Mouse (Mus musculus): ENCODE results near the gene Olfr1314. TPM values are rescaled to one million over a fixed set of nuclear protein-coding genes. Genes with fewer than 3 reads are reported as not detected.

Olfr1314 gene
- not detected in 2 replicates for polyA plus RNA-seq (2016; fragmentation: Nextera tagmentation; extraction: Ambion mirVana)

DNA sequence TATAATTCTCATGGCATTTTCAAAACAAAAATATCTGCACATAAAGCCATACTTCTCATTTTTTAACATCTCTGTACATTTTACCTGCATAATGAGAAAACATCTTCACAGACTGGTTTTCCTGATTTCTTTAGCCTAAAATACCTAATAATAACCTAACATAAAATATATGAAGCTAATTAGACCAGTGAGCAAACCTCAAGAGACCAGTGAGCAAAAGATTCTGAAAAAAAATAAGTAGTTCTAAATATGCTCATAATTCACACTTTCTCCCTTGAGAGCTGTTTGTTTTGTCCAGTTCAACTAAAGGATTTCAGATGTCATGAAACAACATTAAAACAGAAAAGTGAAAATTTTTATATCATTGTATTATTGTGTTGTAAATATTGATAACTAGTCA lies at the start of gene Olfr1314:
TSS of gene Olfr1314 (minus strand) at position 101 of the 400 bp plus-strand sequence.
- no peak for DNase-seq (ENCODE audit: low spot score)
- H3K4me3 ChIP-seq = no peak within 1 kb of the TSS
- H3K27ac ChIP-seq = no peak within 1 kb of the TSS

DNA sequence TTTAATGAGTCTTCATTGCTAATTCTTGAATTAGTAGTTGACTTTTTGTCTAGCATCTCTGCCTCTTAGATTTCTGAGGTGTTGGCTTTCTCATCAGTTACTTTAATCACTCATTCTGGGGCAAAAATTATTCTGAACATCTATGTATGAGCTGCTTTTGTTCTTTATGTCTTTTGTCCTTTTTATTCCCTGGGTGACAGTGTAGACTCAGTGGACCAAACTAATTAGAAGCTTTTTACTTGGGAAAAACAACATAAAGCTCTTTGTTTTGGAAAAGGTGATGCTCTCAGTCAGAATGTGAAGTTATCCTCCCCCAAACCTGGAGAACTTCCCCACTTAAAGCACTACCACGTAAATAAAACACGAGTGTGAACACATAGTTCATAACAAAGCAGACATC lies 43.4 kb upstream of the Olfr1314 start, which contains the start of gene Olfr1317:
TSS of gene Olfr1317 (plus strand) at position 301 of the 400 bp plus-strand sequence.
- no peaks in the 10 kb centered on the region for H3K9me3 ChIP-seq
- no peaks in the 10 kb centered on the region for H3K36me3 ChIP-seq
- 68% methylated on average over 2 of the region's 2 CpGs for WGBS
- no peak within 1 kb of the TSS for H3K4me3 ChIP-seq
- H3K4me1 ChIP-seq = no peaks in the 10 kb centered on the region
- no peaks in the 10 kb centered on the region for H3K27me3 ChIP-seq (ENCODE audit: insufficient read depth, poor library complexity, severe bottlenecking)
- no peak for DNase-seq (ENCODE audit: low spot score)
- H3K27ac ChIP-seq = no peak within 1 kb of the TSS

More for the DNA sequence above, at the start of gene Olfr1314:
- Histone ChIP-seq H3K9me3 (no peaks in the 10 kb centered on the region), H3K36me3 (no peaks in the 10 kb centered on the region), H3K4me1 (no peaks in the 10 kb centered on the region), H3K27me3 (ENCODE audit: insufficient read depth, poor library complexity, severe bottlenecking) (no peaks in the 10 kb centered on the region)

DNA sequence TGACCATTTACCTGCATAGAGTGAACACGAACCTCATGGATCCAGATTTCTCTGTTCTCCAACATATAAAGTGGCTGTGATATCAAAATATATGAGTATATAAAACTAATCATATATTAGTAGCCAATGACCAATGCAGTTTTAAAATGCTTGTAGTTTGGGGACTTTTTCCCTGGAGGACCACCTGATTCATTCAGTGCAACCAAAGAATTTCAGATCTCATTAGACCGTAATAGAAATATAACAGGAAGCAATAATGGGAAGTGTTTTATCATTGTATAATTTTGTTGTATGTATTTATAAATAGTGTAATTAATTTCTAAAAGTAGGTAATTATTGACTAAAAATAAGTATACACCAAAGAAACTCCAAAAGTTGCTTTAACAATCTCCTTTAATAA lies 38.3 kb upstream of the Olfr1314 start, which contains the start of gene Olfr1316:
TSS of gene Olfr1316 (minus strand) at position 101 of the 400 bp plus-strand sequence.
- no peaks in the 10 kb centered on the region for H3K27me3 ChIP-seq (ENCODE audit: insufficient read depth, poor library complexity, severe bottlenecking)
- H3K27ac ChIP-seq = no peak within 1 kb of the TSS
- no peak for DNase-seq (ENCODE audit: low spot score)
- H3K36me3 ChIP-seq = no peaks in the 10 kb centered on the region
- no peaks in the 10 kb centered on the region for H3K9me3 ChIP-seq
- no peak within 1 kb of the TSS for H3K4me3 ChIP-seq
- H3K4me1 ChIP-seq = no peaks in the 10 kb centered on the region
- WGBS = 83% methylated on average over 2 of the region's 2 CpGs

DNA sequence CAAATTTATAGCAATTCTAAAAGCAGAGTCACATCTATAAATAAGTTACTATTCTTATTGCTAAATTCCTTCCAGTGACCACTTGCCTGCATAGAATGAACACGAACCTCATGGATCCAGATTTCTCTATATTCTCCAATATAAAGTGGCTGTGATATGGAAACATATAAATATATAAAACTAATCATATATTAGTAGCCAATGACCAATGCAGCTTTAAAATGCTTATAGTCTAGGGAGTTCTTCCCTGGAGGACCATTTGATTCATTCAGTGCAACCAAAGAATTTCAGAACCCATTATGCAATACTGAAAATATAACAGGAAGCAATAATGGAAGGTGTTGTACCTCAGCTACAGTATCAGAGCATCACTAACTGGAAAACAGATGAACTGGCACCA lies 18.8 kb upstream of the Olfr1314 start, which contains the start of gene Olfr1315-ps1:
TSS of gene Olfr1315-ps1 (minus strand) at position 101 of the 400 bp plus-strand sequence.
- H3K27ac ChIP-seq = no peak within 1 kb of the TSS
- H3K9me3 ChIP-seq = no peaks in the 10 kb centered on the region
- no peaks in the 10 kb centered on the region for H3K36me3 ChIP-seq
- no peak for DNase-seq (ENCODE audit: low spot score)
- H3K27me3 ChIP-seq (ENCODE audit: insufficient read depth, poor library complexity, severe bottlenecking) = no peaks in the 10 kb centered on the region
- no peak within 1 kb of the TSS for H3K4me3 ChIP-seq
- 65% methylated on average over 1 of the region's 1 CpGs for WGBS
- no peaks in the 10 kb centered on the region for H3K4me1 ChIP-seq

DNA sequence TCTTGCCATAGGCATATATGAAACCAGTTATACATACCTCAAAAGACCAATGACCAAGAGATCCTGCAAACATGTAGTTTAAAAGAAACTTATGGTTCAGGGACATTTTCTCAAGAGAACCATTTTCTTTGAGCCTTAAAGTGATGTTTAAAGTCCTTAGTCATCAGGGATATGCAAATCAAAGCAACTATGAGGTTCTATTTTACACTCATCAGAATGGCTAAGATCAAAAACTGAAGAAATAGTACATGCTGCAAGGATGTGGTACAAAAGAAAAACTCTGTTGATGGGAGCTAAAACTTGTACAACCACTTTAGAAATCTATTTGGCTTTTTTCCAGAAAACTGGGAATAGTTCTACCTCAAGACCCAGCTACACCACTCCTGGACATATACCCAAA lies 18.8 kb downstream of the Olfr1314 start, which contains the start of gene Olfr1313:
TSS of gene Olfr1313 (minus strand) at position 101 of the 400 bp plus-strand sequence.
- H3K27me3 ChIP-seq (ENCODE audit: insufficient read depth, poor library complexity, severe bottlenecking) = no peaks in the 10 kb centered on the region
- H3K27ac ChIP-seq = no peak within 1 kb of the TSS
- no peaks in the 10 kb centered on the region for H3K4me1 ChIP-seq
- H3K9me3 ChIP-seq = no peaks in the 10 kb centered on the region
- no peak within 1 kb of the TSS for H3K4me3 ChIP-seq
- no peaks in the 10 kb centered on the region for H3K36me3 ChIP-seq
- DNase-seq (ENCODE audit: low spot score) = no peak

DNA sequence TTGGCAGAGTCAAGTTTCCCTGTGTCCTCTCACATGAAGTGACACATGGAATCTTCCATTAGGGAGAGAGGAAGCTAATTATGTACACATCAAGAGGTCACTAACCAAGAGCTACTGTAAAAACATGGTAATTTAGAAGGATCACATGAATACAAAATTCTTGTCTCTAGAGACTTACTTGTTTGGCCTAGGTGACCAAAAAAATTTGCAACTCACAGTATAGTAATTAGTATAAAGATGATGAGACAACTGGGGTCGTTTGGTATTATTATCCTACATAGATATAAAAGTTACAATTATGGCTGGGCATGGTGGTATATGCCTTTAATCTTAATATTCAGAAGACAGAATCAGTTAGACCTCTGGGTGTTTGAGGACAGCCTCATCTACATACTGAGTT lies 46.4 kb downstream of the Olfr1314 start, which contains the start of gene Olfr1312:
TSS of gene Olfr1312 (minus strand) at position 101 of the 400 bp plus-strand sequence.
- Histone ChIP-seq H3K4me1 (no peaks in the 10 kb centered on the region), H3K27me3 (ENCODE audit: insufficient read depth, poor library complexity, severe bottlenecking) (no peaks in the 10 kb centered on the region), H3K27ac (no peak within 1 kb of the TSS), H3K9me3 (no peaks in the 10 kb centered on the region), H3K36me3 (no peaks in the 10 kb centered on the region), H3K4me3 (no peak within 1 kb of the TSS)
- no peak for DNase-seq (ENCODE audit: low spot score)
- 39% methylated on average over 1 of the region's 1 CpGs for WGBS

Other genes starting within 250 kb of the Olfr1314 start
- not detected in 2 replicates for gene Olfr1305, start 219.6 kb downstream of the Olfr1314 start, polyA plus RNA-seq (2016; fragmentation: Nextera tagmentation; extraction: Ambion mirVana)
- not detected in 2 replicates for gene Olfr1306, start 180.5 kb downstream of the Olfr1314 start, polyA plus RNA-seq (2016; fragmentation: Nextera tagmentation; extraction: Ambion mirVana)
- 0.01 TPM in 1 of 2 replicates, not detected in the other for gene Olfr1307, start 147.3 kb downstream of the Olfr1314 start, polyA plus RNA-seq (2016; fragmentation: Nextera tagmentation; extraction: Ambion mirVana)
- gene Olfr1308, start 131.8 kb downstream of the Olfr1314 start, polyA plus RNA-seq (2016; fragmentation: Nextera tagmentation; extraction: Ambion mirVana) = not detected in 2 replicates
- gene Olfr1309, start 106.5 kb downstream of the Olfr1314 start, polyA plus RNA-seq (2016; fragmentation: Nextera tagmentation; extraction: Ambion mirVana) = not detected in 2 replicates
- gene Olfr1310, start 84.1 kb downstream of the Olfr1314 start, polyA plus RNA-seq (2016; fragmentation: Nextera tagmentation; extraction: Ambion mirVana) = not detected in 2 replicates
- gene Olfr1311, start 72.4 kb downstream of the Olfr1314 start, polyA plus RNA-seq (2016; fragmentation: Nextera tagmentation; extraction: Ambion mirVana) = not detected in 2 replicates
- not detected in 2 replicates for gene Olfr1312, start 46.5 kb downstream of the Olfr1314 start, polyA plus RNA-seq (2016; fragmentation: Nextera tagmentation; extraction: Ambion mirVana)
- not detected in 2 replicates for gene Olfr1313, start 18.9 kb downstream of the Olfr1314 start, polyA plus RNA-seq (2016; fragmentation: Nextera tagmentation; extraction: Ambion mirVana)
- not detected in 2 replicates for gene Olfr1315-ps1, start 18.7 kb upstream of the Olfr1314 start, polyA plus RNA-seq (2016; fragmentation: Nextera tagmentation; extraction: Ambion mirVana)
- gene Olfr1316, start 38.2 kb upstream of the Olfr1314 start, polyA plus RNA-seq (2016; fragmentation: Nextera tagmentation; extraction: Ambion mirVana) = not detected in 2 replicates
- not detected in 2 replicates for gene Olfr1317, start 43.5 kb upstream of the Olfr1314 start, polyA plus RNA-seq (2016; fragmentation: Nextera tagmentation; extraction: Ambion mirVana)
- gene Olfr1318, start 57.4 kb upstream of the Olfr1314 start, polyA plus RNA-seq (2016; fragmentation: Nextera tagmentation; extraction: Ambion mirVana) = not detected in 2 replicates
- gene Lpcat4, start 142.7 kb upstream of the Olfr1314 start, polyA plus RNA-seq (2016; fragmentation: Nextera tagmentation; extraction: Ambion mirVana) = 22.0 and 23.0 TPM in 2 replicates
- gene Nutm1, start 162.5 kb upstream of the Olfr1314 start, polyA plus RNA-seq (2016; fragmentation: Nextera tagmentation; extraction: Ambion mirVana) = 0.04 and 0.07 TPM in 2 replicates
- gene Nop10, start 165.1 kb upstream of the Olfr1314 start, polyA plus RNA-seq (2016; fragmentation: Nextera tagmentation; extraction: Ambion mirVana) = 188 and 206 TPM in 2 replicates
- gene Slc12a6, start 169.0 kb upstream of the Olfr1314 start, polyA plus RNA-seq (2016; fragmentation: Nextera tagmentation; extraction: Ambion mirVana) = 9.5 and 10.4 TPM in 2 replicates
- not detected in 2 replicates for gene Gm21985, start 169.5 kb upstream of the Olfr1314 start, polyA plus RNA-seq (2016; fragmentation: Nextera tagmentation; extraction: Ambion mirVana)